In the genomic region with DNA sequence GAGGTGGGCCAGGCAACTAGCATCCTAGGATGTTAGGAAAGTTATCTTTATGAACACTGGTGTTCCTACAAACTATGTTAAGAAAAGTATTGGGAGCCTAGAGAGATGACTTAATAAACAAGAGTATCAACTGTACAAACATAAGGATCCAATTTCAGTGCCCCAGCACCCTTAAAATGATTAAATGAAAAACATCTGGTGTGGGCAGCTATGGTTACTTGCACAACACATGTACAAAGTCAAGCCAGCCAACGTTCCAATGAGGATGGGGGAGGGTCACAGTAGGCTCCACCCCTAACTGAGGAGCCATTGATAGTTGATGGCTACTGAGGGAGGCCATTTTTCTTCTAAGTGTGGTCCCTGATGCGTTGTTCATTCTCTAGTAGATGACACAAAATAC, we compare ENCODE assay signal across 25 mouse cellular contexts. TPM values are rescaled to one million over a fixed set of nuclear protein-coding genes. Genes with fewer than 3 reads are reported as not detected.
A peak's percentile ranks its signal among the peaks of the same experiment; 100 is the strongest.
DNase-seq lines count a peak whose midpoint lies in the region; ATAC-seq and TF ChIP-seq lines count a peak whose summit lies in the region.
"Had no signal": no experiment of that assay in that cellular context is flagged by ENCODE, and none has a peak within 500 bp of the region (broad histone marks: within the 10 kb centered on the region; RNA-seq: fewer than 3 reads in every experiment).

No protein-coding gene starts in this region.

- H3K36me3 ChIP-seq in limb, embryonic 11.5 days (ENCODE audit: control insufficient read depth, insufficient read depth, low read length) = no peaks in the 10 kb centered on the region
- H3K36me3 ChIP-seq in limb, embryonic 10.5 days = no peaks in the 10 kb centered on the region
- no peaks in the 10 kb centered on the region for H3K36me3 ChIP-seq in embryonic facial prominence, embryonic 11.5 days (replicated peaks; ENCODE audit: control insufficient read depth, insufficient read depth, low read depth, low read length)
- H3K36me3 ChIP-seq: embryonic facial prominence, embryonic 13.5 days; heart, embryonic 13.5 days; hindbrain, embryonic 12.5 days had no signal

- no peaks in the 10 kb centered on the region for H3K4me1 ChIP-seq in limb, embryonic 11.5 days (ENCODE audit: control insufficient read depth, insufficient read depth, low read length)
- 0 out of 2 replicates have a peak, but pooled peaks cover 3% of the 10 kb centered on the region for H3K4me1 ChIP-seq in limb, embryonic 10.5 days
- H3K4me1 ChIP-seq in embryonic facial prominence, embryonic 11.5 days (ENCODE audit: control insufficient read depth, insufficient read depth, low read length) = no peaks in the 10 kb centered on the region
- H3K4me1 ChIP-seq: embryonic facial prominence, embryonic 13.5 days; heart, embryonic 13.5 days; hindbrain, embryonic 12.5 days had no signal

- H3K4me2 ChIP-seq in limb, embryonic 11.5 days (ENCODE audit: low read depth, severe bottlenecking) = no peak overlapping the region
- no peak overlapping the region for H3K4me2 ChIP-seq in embryonic facial prominence, embryonic 11.5 days (ENCODE audit: low read depth, low read length)
- H3K4me2 ChIP-seq: embryonic facial prominence, embryonic 13.5 days; heart, embryonic 13.5 days; hindbrain, embryonic 12.5 days had no signal

- no peak overlapping the region for H3K4me3 ChIP-seq in limb, embryonic 11.5 days (ENCODE audit: low read depth, low read length)
- no peak overlapping the region for H3K4me3 ChIP-seq in limb, embryonic 10.5 days
- no peak overlapping the region for H3K4me3 ChIP-seq in embryonic facial prominence, embryonic 11.5 days (ENCODE audit: low read depth, low read length)
- no peak overlapping the region for H3K4me3 ChIP-seq in gastrocnemius, adult 2 months
- H3K4me3 ChIP-seq: embryonic facial prominence, embryonic 13.5 days; heart, embryonic 13.5 days; hindbrain, embryonic 12.5 days had no signal

- no peak overlapping the region for H3K9ac ChIP-seq in limb, embryonic 11.5 days (ENCODE audit: low read length)
- H3K9ac ChIP-seq in embryonic facial prominence, embryonic 11.5 days (replicated peaks; ENCODE audit: low read length) = no peak overlapping the region
- H3K9ac ChIP-seq: embryonic facial prominence, embryonic 13.5 days; heart, embryonic 13.5 days; hindbrain, embryonic 12.5 days had no signal

- no peak for ATAC-seq in limb, embryonic 11.5 days (ENCODE audit: insufficient number of reproducible peaks, low FRiP score, low TSS enrichment, low read depth)
- no peak for ATAC-seq in embryonic facial prominence, embryonic 11.5 days (replicated peaks; ENCODE audit: insufficient number of reproducible peaks, low FRiP score, low TSS enrichment, low read depth)
- ATAC-seq: activated CD4-positive, CD25-positive, alpha-beta regulatory T cell, adult 4 months; forebrain, embryonic 14.5 days; hindbrain, embryonic 16.5 days; Patski had no signal

- WGBS in limb, embryonic 11.5 days = 47% methylated on average over 2 of the region's 2 CpGs
- 57% methylated on average over 2 of the region's 2 CpGs for WGBS in limb, embryonic 10.5 days
- WGBS in embryonic facial prominence, embryonic 11.5 days = 53% methylated on average over 2 of the region's 2 CpGs

- peak; percentile 26 for DNase-seq in embryo, embryonic 10.5 days (ENCODE audit: low spot score)
- DNase-seq in embryo, embryonic 10 days (ENCODE audit: low spot score) = no peak
- DNase-seq in limb, embryonic 11.5 days (ENCODE audit: low spot score) = peak; percentile 40
- DNase-seq in limb, embryonic 10.5 days (ENCODE audit: low spot score) = no peak
- peak; percentile 71 for DNase-seq in embryonic facial prominence, embryonic 11.5 days (ENCODE audit: low spot score)
- peak; percentile 14 for DNase-seq in mesoderm, embryonic 11.5 days (ENCODE audit: low read depth, low spot score)
- DNase-seq in gastrocnemius, adult 2 months = no peak
- no peak for DNase-seq in left cerebral cortex, postnatal 10 days (ENCODE audit: extremely low spot score in 1 of 2, low spot score in 2 of 2)
- DNase-seq: adrenal gland, adult 8-10 months; adrenal gland, postnatal 36 days; cerebellum, adult 2 months; cerebellum, postnatal 10 days; gastrocnemius, postnatal 14 days; heart, postnatal 36 days; kidney, adult 11 months had no signal

- H3K27ac ChIP-seq in limb, embryonic 11.5 days (replicated peaks; ENCODE audit: low read depth, low read length) = no peak overlapping the region
- H3K27ac ChIP-seq in limb, embryonic 10.5 days = no peak overlapping the region
- no peak overlapping the region for H3K27ac ChIP-seq in embryonic facial prominence, embryonic 11.5 days (replicated peaks; ENCODE audit: low read depth, low read length)
- no peak overlapping the region for H3K27ac ChIP-seq in gastrocnemius, adult 2 months
- H3K27ac ChIP-seq: embryonic facial prominence, embryonic 13.5 days; heart, embryonic 13.5 days; hindbrain, embryonic 12.5 days had no signal

- intact Hi-C loops in gastrocnemius, adult 2 months (cut with DNase I) = no loop called here
- intact Hi-C loops in left cerebral cortex, postnatal 10 days (cut with DNase I) = no loop called here

- no peaks in the 10 kb centered on the region for H3K27me3 ChIP-seq in limb, embryonic 11.5 days (ENCODE audit: control insufficient read depth, insufficient read depth, low read length)
- no peaks in the 10 kb centered on the region for H3K27me3 ChIP-seq in limb, embryonic 10.5 days (ENCODE audit: low read depth, poor library complexity, severe bottlenecking)
- no peaks in the 10 kb centered on the region for H3K27me3 ChIP-seq in embryonic facial prominence, embryonic 11.5 days (ENCODE audit: control insufficient read depth, insufficient read depth, low read length)
- H3K27me3 ChIP-seq: embryonic facial prominence, embryonic 13.5 days; heart, embryonic 13.5 days; hindbrain, embryonic 12.5 days had no signal

- no peaks in the 10 kb centered on the region for H3K9me3 ChIP-seq in limb, embryonic 11.5 days (ENCODE audit: control insufficient read depth, low read length)
- H3K9me3 ChIP-seq in limb, embryonic 10.5 days (replicated peaks) = no peaks in the 10 kb centered on the region
- H3K9me3 ChIP-seq in embryonic facial prominence, embryonic 11.5 days (replicated peaks; ENCODE audit: control insufficient read depth, low read length) = no peaks in the 10 kb centered on the region
- H3K9me3 ChIP-seq: embryonic facial prominence, embryonic 13.5 days; heart, embryonic 13.5 days; hindbrain, embryonic 12.5 days had no signal

- no peak for TF ChIP-seq CTCF in gastrocnemius, adult 2 months (IDR thresholded peaks at IDR 0.05)

RNA-seq across cellular contexts. Expression of gene AI593442, which starts 43.6 kb away (rescaled TPM):
- polyA plus RNA-seq in limb, embryonic 11.5 days (2014; fragmentation: Nextera tagmentation; extraction: Ambion mirVana) = 0.05 and 0.16 TPM in 2 replicates
- polyA plus RNA-seq in limb, embryonic 10.5 days (2016; fragmentation: Nextera tagmentation; extraction: Ambion mirVana) = 0.11 TPM in 1 of 2 replicates, not detected in the other
- 1.7 and 2.0 TPM in 2 replicates for polyA plus RNA-seq in embryonic facial prominence, embryonic 11.5 days (2014; fragmentation: Nextera tagmentation; extraction: Ambion mirVana)
- under 1 TPM; 0.08 to 0.20 TPM for total RNA-seq in gastrocnemius, adult 2 months (2021)
- 100 to 1,000 TPM; 147 to 155 TPM for total RNA-seq in left cerebral cortex, postnatal 10 days (2021)
- total RNA-seq: adrenal gland, postnatal 36 days; common myeloid progenitor, adult 5-6 weeks; MEL had no signal
- polyA plus RNA-seq: activated CD4-positive, CD25-positive, alpha-beta regulatory T cell, adult 4 months; C2C12; Patski had no signal

Comparison
In these comparisons a context has a peak if more than half of its experiments do, and no peak if none do; other contexts are left out.
1. DNase-seq: peak in embryo, embryonic 10.5 days (single experiment), limb, embryonic 11.5 days (single experiment), embryonic facial prominence, embryonic 11.5 days (single experiment) and mesoderm, embryonic 11.5 days (single experiment); none in embryo, embryonic 10 days (single experiment), limb, embryonic 10.5 days (single experiment), gastrocnemius, adult 2 months (single experiment) and left cerebral cortex, postnatal 10 days (0 of 2).